Mouse (Mus musculus) fat pad, adult 2 months (tissue): Measurements from ENCODE around the gene Dhx40.
"Not testable (repeated sequence)": the region's sequence is repeated elsewhere in the genome, so short reads cannot be mapped to it uniquely, and the experiment has no call there.

Source experiments
- DNase-seq: peaks from one replicate; pipeline ENCODE4 v3.0.0-alpha.2; 2011; ENCODE audit warnings: low read depth, low spot score; ENCODE audit errors: extremely low read depth

Gene Dhx40

GRCm38 (mm10) chr11:86819536-86819935 is 12.0 kb upstream of the Dhx40 start:
- no peak for DNase-seq

GRCm38 (mm10) chr11:86818928-86819327 is 11.4 kb upstream of the Dhx40 start:
- no peak for DNase-seq

DNA sequence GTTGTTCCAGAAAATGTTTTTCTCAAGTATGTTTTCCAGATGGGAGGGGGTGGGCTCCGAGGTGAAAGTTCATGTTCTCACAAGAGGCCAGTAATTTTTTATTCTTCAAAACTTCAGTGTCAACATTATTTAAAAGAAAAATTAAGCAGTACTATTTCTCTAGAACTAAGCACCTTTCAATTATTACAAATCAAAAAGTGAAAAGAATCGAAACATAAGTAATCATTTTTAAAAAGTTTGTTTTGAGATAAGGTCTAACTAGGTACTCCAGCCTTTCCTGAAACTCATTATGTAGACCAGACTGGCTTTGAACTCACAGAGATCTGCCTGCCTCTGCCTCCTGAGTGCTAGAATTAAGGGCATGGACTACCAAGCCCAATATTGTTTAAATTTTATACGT is 8.7 kb upstream of the Dhx40 start:
- DNase-seq: not testable (repeated sequence)

GRCm38 (mm10) chr11:86814481-86814880 is 6.9 kb upstream of the Dhx40 start:
- not testable (repeated sequence) for DNase-seq

DNA sequence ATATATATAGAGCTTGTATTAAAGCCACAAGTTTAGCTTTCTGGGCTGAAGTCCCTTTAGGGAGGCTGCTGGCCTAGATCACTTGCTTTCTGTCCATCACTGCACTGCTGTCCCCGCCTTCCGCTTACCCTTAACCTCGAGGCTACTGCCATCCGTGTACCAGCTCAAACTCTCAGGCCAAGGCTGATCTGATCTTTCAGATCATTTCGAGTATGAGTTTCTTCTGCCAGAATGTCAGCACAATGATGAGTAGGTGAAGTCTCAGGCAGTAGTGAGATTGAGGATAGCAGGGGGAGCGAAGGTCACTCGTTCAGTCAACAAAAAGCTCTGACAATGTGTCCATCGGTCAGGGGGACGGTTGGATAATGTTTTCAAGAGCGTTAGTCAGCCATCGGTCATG is 5.7 kb upstream of the Dhx40 start:
- not testable (repeated sequence) for DNase-seq

DNA sequence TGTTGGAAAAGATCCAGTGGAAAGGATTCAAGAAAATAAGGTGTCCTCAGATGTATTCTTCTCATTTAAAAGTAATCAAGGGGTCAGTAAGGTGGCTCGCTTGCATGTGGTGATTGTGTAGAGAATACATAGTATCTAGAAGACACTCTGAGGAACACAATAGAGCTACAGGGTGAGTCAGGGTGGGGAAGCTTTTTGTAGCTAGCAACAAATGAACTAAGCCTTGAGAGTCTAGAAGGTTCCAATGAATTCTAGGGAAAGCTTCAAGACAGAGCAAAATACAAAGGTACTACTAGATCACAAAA is 3.7 kb upstream of the Dhx40 start:
- DNase-seq: no peak

GRCm38 (mm10) chr11:86810572-86811325 is 3.2 kb upstream of the Dhx40 start:
- no peak for DNase-seq

DNA sequence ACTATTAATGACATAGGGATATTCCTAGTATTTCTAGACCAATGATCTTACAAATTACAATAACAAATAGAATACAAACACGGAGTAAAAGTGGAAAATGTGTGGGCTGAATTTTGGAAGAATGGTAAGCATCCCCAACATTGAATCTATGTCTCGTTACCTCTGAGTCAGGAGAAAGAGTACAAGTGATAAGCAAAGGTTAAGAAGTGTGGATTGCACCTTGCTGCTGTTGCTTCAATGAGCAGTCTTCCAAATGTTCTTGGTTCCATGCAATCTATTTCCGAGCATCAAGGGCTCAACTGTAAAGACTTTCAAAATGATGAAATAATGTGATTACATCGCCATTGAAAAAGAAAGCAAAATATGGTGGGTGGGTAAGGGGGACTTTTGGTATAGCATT is 2.3 kb upstream of the Dhx40 start:
- no peak for DNase-seq

DNA sequence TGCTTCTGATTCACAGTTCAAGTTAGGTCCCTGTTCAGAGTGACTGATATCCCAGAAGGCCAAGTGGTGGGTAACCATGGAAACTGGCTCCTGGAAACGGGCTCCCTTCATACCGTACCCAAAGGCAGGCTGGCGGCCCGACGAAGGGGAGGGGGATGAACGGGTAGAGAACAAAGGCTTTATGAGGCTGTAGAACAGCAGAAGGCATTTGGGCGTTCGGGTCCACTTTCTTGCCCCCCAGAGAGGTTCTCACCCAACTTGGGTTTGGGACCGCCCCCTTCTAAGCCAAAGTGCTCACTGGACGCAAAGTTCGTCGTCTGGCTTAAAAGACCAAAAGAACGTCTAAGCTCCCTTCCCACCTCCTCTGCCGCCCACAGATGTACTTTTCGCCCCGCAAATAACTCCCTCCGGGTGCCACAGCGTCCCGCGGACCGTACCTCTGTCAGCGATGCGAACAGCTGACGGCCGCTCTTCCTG is 507 bp downstream of the Dhx40 start:
- DNase-seq: no peak

GRCm38 (mm10) chr11:86794161-86794560 is 13.4 kb downstream of the Dhx40 start:
- DNase-seq: no peak

DNA sequence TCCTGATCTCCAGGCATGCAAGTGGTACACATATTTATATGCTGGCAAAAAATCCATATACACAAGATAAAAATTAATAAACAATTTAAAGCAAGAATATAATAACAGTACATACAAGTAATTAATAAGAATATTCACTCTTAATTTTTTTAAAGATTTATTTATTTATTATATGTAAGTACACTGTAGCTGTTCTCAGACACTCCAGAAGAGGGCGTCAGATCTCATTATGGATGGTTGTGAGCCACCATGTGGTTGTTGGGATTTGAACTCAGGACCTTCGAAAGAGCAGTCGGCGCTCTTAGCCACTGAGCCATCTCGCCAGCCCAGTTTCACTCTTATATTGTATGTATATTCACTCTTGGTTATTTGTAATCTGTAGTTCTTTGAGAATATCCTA is 20.1 kb downstream of the Dhx40 start:
- DNase-seq: not testable (repeated sequence)

DNA sequence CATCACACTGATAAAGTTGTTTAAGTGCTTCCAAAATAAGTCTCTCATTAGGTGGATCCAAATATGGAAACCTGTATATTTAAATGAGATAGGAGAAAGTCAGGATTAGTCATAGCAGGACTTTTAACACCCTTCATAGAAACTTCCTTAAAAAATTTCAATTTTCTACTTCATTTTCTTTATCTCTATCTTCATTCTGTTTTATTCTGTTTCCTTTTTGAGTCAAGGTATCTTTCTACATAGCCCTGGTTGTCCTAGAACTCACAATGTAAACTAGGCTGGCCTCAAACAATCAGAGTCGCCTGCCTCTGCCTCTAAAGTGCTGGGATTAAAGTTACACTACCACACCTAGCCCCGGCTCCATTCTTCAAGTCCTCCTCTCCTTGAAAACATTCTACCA is 21.8 kb downstream of the Dhx40 start:
- no peak for DNase-seq

- DNase-seq: no peak
Observed at GRCm38 (mm10) chr11:86769884-86770283, 37.7 kb downstream of the Dhx40 start.

DNA sequence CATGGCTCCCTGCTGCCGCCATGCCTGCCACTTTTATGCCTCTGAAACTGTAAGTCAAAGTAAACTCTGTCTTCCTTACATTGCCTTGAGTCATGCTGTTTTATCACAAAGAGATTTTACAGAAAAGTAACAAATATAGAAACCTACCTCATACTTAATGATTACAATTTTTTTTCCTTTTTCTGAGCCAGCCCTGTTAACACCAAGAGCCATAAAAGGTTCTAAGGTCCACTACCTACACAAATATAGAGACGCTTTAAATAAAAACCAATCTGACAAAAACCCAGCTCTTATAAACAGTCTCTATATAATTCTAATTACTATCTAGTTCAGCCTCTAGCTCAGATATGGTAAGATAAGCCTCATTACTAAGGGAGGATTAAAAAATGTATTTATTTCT is 43.0 kb downstream of the Dhx40 start:
- DNase-seq: no peak

- DNase-seq: not testable (repeated sequence)
Observed at GRCm38 (mm10) chr11:86763127-86763526, 44.4 kb downstream of the Dhx40 start.

GRCm38 (mm10) chr11:86760357-86760756 is 47.2 kb downstream of the Dhx40 start:
- no peak for DNase-seq

GRCm38 (mm10) chr11:86759886-86760285 is 47.7 kb downstream of the Dhx40 start:
- no peak for DNase-seq

- DNase-seq: no peak
Observed at GRCm38 (mm10) chr11:86759226-86759625, 48.3 kb downstream of the Dhx40 start.

- DNase-seq: no peak
Observed at GRCm38 (mm10) chr11:86758559-86758958, 49.0 kb downstream of the Dhx40 start.

GRCm38 (mm10) chr11:86757480-86758371 is 49.8 kb downstream of the Dhx40 start, which contains the start of gene Cltc:
Cltc (minus strand) TSS chr11:86757565.
- DNase-seq: peak; percentile 87

DNA sequence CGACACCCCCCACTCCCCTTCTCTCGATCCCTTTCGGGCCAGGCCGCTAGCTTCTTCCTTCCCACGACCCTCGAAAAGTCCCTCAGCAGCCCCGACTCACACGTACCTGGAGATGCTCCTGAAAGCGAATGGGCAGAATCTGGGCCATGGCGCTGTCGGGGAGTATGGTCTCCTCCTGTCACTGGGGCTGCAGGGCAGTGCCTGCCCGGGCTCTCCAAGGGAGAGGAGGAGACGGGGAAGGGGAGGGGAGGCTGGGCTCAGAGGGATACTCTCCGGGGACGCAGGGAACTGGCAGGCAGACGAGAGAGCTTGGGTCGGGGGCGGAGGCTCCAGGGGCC is 50.4 kb downstream of the Dhx40 start:
- no peak for DNase-seq
